Mouse (Mus musculus): ENCODE results near the gene Plcg2.

GRCm38 (mm10) chr8:117543789-117544188 is 45.7 kb downstream of the Plcg2 start:
- TF ChIP-seq CTCF (IDR thresholded peaks at IDR 0.05; ENCODE audit: low read depth) (no peak), EP300 (IDR thresholded peaks at IDR 0.05; ENCODE audit: low read depth) (peak; percentile 15; the same call in 1 of the 2 replicates)

Data from liver, embryonic 14.5 days (tissue).